Mouse (Mus musculus): ENCODE results near the gene Rbms3. TPM values are rescaled to one million over a fixed set of nuclear protein-coding genes. Genes with fewer than 3 reads are reported as not detected.

Rbms3 gene
- polyA plus RNA-seq, 1 experiment from 2014 or later, result 45.9 TPM

DNA sequence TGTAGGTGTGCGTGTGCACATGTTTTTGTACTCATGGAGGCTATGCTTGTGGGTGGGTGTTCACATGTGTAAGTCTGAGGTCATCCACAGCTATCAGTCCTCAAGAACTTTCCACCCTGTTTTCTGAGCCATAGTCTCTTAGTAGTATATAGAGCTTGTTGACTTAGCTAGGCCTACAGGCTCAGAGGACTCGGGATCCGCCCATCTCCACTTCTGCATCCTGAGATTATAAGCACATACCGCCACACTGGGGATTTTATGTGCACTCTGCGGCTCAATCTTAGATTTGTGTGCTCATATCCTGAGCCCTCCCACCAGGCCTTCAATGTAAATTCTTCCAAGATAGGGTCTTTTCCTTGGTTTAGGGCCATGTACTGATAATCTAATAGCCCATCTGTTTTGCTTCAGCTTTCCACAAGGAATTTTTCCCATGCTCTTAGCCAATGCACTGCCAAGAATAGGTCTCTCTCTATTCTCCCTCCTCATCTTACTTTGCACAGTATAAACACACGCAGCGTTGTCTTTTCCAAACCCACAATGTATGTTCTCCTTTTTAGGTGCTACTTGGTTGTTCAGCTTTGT, 59.4 kb downstream of the Rbms3 start:
- no peak overlapping the region for H3K27ac ChIP-seq (replicated peaks; ENCODE audit: low read depth, low read length)
- DNase-seq (ENCODE audit: low spot score), result no peak
- no peak overlapping the region for H3K4me3 ChIP-seq (ENCODE audit: low read depth, low read length)
- WGBS, result 86% methylated on average over 7 of the region's 7 CpGs
- no peak overlapping the region for H3K4me2 ChIP-seq (ENCODE audit: low read depth, low read length)
- no peaks in the 10 kb centered on the region for H3K27me3 ChIP-seq (ENCODE audit: control insufficient read depth, insufficient read depth, low read length)
- no peaks in the 10 kb centered on the region for H3K4me1 ChIP-seq (ENCODE audit: control insufficient read depth, insufficient read depth, low read length)
- no peak overlapping the region for H3K9ac ChIP-seq (replicated peaks; ENCODE audit: low read length)
- ATAC-seq (replicated peaks; ENCODE audit: insufficient number of reproducible peaks, low FRiP score, low TSS enrichment, low read depth), result no peak
- H3K36me3 ChIP-seq (replicated peaks; ENCODE audit: control insufficient read depth, insufficient read depth, low read depth, low read length), result no peaks in the 10 kb centered on the region
- H3K9me3 ChIP-seq (replicated peaks; ENCODE audit: control insufficient read depth, low read length), result no peaks in the 10 kb centered on the region

DNA sequence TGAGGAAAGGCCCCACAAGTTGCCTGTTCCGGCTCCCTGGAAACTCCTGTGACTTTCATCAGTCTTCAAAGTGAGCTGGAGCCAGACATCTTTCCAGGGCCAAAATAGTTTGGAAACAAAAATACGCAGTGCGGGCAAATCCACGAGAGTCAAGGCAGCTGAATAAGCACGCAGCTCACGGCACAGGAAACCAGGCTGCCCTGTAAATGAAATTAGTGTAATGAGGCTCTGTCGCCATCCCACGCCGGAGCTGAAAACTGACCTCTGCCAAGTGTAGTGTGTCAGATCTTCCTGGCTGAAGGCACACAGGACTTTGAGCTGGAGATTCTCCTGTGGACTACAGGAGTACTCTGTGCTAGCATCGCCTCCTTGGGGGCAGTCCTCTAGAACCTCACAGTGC, 63.4 kb downstream of the Rbms3 start:
- WGBS, result 40% methylated on average over 10 of the region's 10 CpGs
- no peaks in the 10 kb centered on the region for H3K4me1 ChIP-seq (ENCODE audit: control insufficient read depth, insufficient read depth, low read length)
- ATAC-seq (replicated peaks; ENCODE audit: insufficient number of reproducible peaks, low FRiP score, low TSS enrichment, low read depth), result no peak
- no peak overlapping the region for H3K4me2 ChIP-seq (ENCODE audit: low read depth, low read length)
- H3K27me3 ChIP-seq (ENCODE audit: control insufficient read depth, insufficient read depth, low read length), result no peaks in the 10 kb centered on the region
- H3K4me3 ChIP-seq (ENCODE audit: low read depth, low read length), result no peak overlapping the region
- no peaks in the 10 kb centered on the region for H3K9me3 ChIP-seq (replicated peaks; ENCODE audit: control insufficient read depth, low read length)
- no peak overlapping the region for H3K9ac ChIP-seq (replicated peaks; ENCODE audit: low read length)
- H3K27ac ChIP-seq (replicated peaks; ENCODE audit: low read depth, low read length), result no peak overlapping the region
- no peaks in the 10 kb centered on the region for H3K36me3 ChIP-seq (replicated peaks; ENCODE audit: control insufficient read depth, insufficient read depth, low read depth, low read length)
- peak; percentile 31 for DNase-seq (ENCODE audit: low spot score)

DNA sequence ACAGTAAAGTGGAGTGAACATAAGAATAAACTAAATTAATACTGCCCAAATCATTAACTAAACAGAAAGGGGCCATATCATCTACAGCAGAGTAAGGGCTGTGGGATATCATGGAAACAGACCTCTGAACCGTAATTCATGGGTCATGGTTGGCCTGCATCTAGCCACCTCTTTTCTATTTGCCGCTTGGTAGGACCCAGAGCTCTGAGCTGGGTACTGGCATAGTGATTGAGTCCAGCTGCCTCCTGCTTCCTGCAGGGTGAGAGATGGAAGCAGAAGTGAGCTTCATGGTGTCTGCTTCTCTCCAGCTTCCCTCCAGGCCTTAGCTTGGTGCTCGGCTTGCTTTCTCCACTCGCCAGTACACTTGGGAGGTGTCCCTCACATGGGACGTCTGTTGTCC, 71.2 kb downstream of the Rbms3 start:
- no peak overlapping the region for H3K4me3 ChIP-seq (ENCODE audit: low read depth, low read length)
- H3K27me3 ChIP-seq (ENCODE audit: control insufficient read depth, insufficient read depth, low read length), result no peaks in the 10 kb centered on the region
- 86% methylated on average over 5 of the region's 5 CpGs for WGBS
- no peaks in the 10 kb centered on the region for H3K36me3 ChIP-seq (replicated peaks; ENCODE audit: control insufficient read depth, insufficient read depth, low read depth, low read length)
- no peaks in the 10 kb centered on the region for H3K4me1 ChIP-seq (ENCODE audit: control insufficient read depth, insufficient read depth, low read length)
- no peak overlapping the region for H3K9ac ChIP-seq (replicated peaks; ENCODE audit: low read length)
- no peak overlapping the region for H3K27ac ChIP-seq (replicated peaks; ENCODE audit: low read depth, low read length)
- ATAC-seq (replicated peaks; ENCODE audit: insufficient number of reproducible peaks, low FRiP score, low TSS enrichment, low read depth), result no peak
- no peak overlapping the region for H3K4me2 ChIP-seq (ENCODE audit: low read depth, low read length)
- H3K9me3 ChIP-seq (replicated peaks; ENCODE audit: control insufficient read depth, low read length), result no peaks in the 10 kb centered on the region
- DNase-seq (ENCODE audit: low spot score), result no peak

DNA sequence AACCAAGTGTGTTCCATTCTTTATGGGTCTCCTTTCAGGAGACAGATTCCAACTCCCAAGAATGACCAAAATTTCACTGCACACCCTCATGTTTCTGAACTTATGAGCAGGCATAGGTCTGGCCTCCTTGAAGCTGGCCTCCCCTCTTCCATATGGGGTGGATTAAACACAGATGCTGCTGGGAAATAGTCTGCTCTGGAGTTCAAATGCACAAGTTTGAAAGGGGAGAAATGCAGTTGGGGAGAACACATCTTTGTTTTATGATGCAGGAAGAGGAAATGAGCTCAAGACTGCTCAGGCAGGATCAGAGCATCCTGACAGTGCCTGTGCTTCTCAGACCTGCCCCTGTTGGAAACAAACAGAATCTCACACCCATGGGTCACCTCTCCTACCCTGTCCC, 75.4 kb downstream of the Rbms3 start:
- ATAC-seq (replicated peaks; ENCODE audit: insufficient number of reproducible peaks, low FRiP score, low TSS enrichment, low read depth), result 0 out of 2 replicates have a peak, but pooled peaks have one; percentile 48
- Histone ChIP-seq H3K4me3 (ENCODE audit: low read depth, low read length) (no peak overlapping the region), H3K4me2 (ENCODE audit: low read depth, low read length) (no peak overlapping the region), H3K36me3 (replicated peaks; ENCODE audit: control insufficient read depth, insufficient read depth, low read depth, low read length) (no peaks in the 10 kb centered on the region), H3K9ac (replicated peaks; ENCODE audit: low read length) (no peak overlapping the region), H3K27me3 (ENCODE audit: control insufficient read depth, insufficient read depth, low read length) (no peaks in the 10 kb centered on the region), H3K9me3 (replicated peaks; ENCODE audit: control insufficient read depth, low read length) (no peaks in the 10 kb centered on the region), H3K4me1 (ENCODE audit: control insufficient read depth, insufficient read depth, low read length) (no peaks in the 10 kb centered on the region), H3K27ac (replicated peaks; ENCODE audit: low read depth, low read length) (peak overlapping the region; percentile 59; the same call in 1 of the 2 replicates)
- peak; percentile 71 for DNase-seq (ENCODE audit: low spot score)

DNA sequence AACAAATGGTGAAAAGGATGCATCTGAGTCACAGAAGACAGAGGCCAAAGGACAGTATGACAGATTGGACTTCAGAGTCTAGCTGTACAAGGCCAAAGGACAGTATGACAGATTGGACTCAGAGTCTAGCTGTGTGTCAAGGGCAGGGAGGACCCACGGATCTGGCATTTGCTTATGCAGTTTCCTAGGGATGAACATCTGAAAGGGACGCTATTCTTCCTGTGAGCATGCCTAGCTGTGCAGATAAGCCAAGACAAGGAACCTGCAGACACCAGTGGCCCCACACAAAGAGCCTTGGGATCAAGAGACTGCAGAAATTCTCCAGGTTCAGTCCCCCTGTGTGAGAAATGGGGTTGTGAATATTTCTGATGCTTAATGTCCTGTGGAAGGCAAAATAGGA, 100.4 kb downstream of the Rbms3 start:
- no peaks in the 10 kb centered on the region for H3K27me3 ChIP-seq (ENCODE audit: control insufficient read depth, insufficient read depth, low read length)
- no peak for DNase-seq (ENCODE audit: low spot score)
- no peaks in the 10 kb centered on the region for H3K9me3 ChIP-seq (replicated peaks; ENCODE audit: control insufficient read depth, low read length)
- ATAC-seq (replicated peaks; ENCODE audit: insufficient number of reproducible peaks, low FRiP score, low TSS enrichment, low read depth), result no peak
- 74% methylated on average over 2 of the region's 2 CpGs for WGBS
- H3K27ac ChIP-seq (replicated peaks; ENCODE audit: low read depth, low read length), result no peak overlapping the region
- H3K9ac ChIP-seq (replicated peaks; ENCODE audit: low read length), result no peak overlapping the region
- H3K36me3 ChIP-seq (replicated peaks; ENCODE audit: control insufficient read depth, insufficient read depth, low read depth, low read length), result no peaks in the 10 kb centered on the region
- H3K4me2 ChIP-seq (ENCODE audit: low read depth, low read length), result no peak overlapping the region
- no peak overlapping the region for H3K4me3 ChIP-seq (ENCODE audit: low read depth, low read length)
- no peaks in the 10 kb centered on the region for H3K4me1 ChIP-seq (ENCODE audit: control insufficient read depth, insufficient read depth, low read length)

DNA sequence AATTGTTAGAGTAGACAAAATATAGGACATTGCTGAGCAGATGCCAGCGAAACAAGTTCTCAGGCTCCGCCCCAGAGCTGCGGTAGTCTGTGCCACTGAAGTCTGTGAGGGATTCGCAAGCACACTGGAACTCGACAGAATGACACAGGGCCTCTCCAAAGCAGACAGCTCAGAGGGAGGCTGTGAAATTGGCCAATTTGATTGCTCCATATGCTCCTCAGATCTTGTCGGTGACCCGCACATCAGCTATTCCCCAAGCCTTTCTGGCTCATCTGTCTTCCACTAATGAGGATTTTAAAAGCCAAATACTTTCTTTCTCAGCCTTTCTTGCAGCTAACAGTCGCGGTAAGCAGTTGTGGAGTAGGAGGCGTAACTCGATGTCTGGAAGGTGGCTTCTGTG, 120.8 kb downstream of the Rbms3 start:
- WGBS, result 77% methylated on average over 11 of the region's 11 CpGs
- Histone ChIP-seq H3K9me3 (replicated peaks; ENCODE audit: control insufficient read depth, low read length) (no peaks in the 10 kb centered on the region), H3K36me3 (replicated peaks; ENCODE audit: control insufficient read depth, insufficient read depth, low read depth, low read length) (no peaks in the 10 kb centered on the region), H3K27me3 (ENCODE audit: control insufficient read depth, insufficient read depth, low read length) (no peaks in the 10 kb centered on the region), H3K4me1 (ENCODE audit: control insufficient read depth, insufficient read depth, low read length) (no peaks in the 10 kb centered on the region), H3K9ac (replicated peaks; ENCODE audit: low read length) (no peak overlapping the region), H3K4me2 (ENCODE audit: low read depth, low read length) (no peak overlapping the region), H3K4me3 (ENCODE audit: low read depth, low read length) (no peak overlapping the region), H3K27ac (replicated peaks; ENCODE audit: low read depth, low read length) (no peak overlapping the region)
- ATAC-seq (replicated peaks; ENCODE audit: insufficient number of reproducible peaks, low FRiP score, low TSS enrichment, low read depth) (no peak), DNase-seq (ENCODE audit: low spot score) (no peak)

DNA sequence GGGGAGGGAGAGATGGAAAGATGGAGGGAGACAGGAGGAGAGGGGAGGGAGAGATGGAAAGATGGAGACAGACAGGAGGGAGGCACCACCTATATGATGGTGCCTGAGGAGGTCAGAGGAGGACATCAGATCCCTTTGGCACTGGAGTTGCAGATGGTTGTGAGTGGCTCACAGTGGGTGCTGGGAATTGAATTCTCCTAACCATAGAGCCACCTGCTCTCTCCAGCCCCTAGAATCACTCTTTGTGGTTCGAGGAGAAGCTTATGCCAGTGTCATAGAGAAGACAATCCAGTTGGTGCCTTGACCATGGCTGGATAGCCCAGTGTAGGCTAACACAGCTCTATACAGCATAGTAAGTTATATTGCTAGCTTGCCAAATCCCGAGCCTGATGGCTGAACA, 137.8 kb downstream of the Rbms3 start:
- Histone ChIP-seq H3K9ac (replicated peaks; ENCODE audit: low read length) (no peak overlapping the region), H3K27me3 (ENCODE audit: control insufficient read depth, insufficient read depth, low read length) (no peaks in the 10 kb centered on the region), H3K9me3 (replicated peaks; ENCODE audit: control insufficient read depth, low read length) (no peaks in the 10 kb centered on the region), H3K27ac (replicated peaks; ENCODE audit: low read depth, low read length) (no peak overlapping the region), H3K4me2 (ENCODE audit: low read depth, low read length) (no peak overlapping the region), H3K4me1 (ENCODE audit: control insufficient read depth, insufficient read depth, low read length) (no peaks in the 10 kb centered on the region), H3K36me3 (replicated peaks; ENCODE audit: control insufficient read depth, insufficient read depth, low read depth, low read length) (no peaks in the 10 kb centered on the region), H3K4me3 (ENCODE audit: low read depth, low read length) (no peak overlapping the region)
- WGBS, result 77% methylated on average over 2 of the region's 2 CpGs
- no peak for DNase-seq (ENCODE audit: low spot score)
- no peak for ATAC-seq (replicated peaks; ENCODE audit: insufficient number of reproducible peaks, low FRiP score, low TSS enrichment, low read depth)

DNA sequence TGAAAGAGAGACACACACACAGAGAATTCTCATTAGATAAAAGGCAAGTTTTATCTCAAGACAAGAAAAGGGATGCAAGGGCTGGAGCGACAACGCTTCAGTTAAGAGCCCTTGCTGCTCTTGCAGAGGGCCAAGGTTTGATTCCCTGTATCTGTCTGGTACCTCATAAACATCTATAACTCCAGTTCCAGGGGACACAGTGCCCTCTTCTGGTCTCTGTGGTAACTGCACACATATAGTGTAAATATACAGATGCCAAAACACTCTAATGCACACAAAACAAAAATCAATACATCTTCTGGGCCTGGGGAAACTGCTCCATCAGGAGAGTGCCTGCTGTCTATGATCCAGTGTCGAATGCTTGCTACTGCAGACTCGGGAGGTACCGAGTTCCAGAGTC, 145.3 kb downstream of the Rbms3 start:
- WGBS, result 91% methylated on average over 5 of the region's 5 CpGs

More for the DNA sequence above, 145.3 kb downstream of the Rbms3 start:
- Histone ChIP-seq H3K4me1 (ENCODE audit: control insufficient read depth, insufficient read depth, low read length) (no peaks in the 10 kb centered on the region), H3K9ac (replicated peaks; ENCODE audit: low read length) (no peak overlapping the region), H3K4me2 (ENCODE audit: low read depth, low read length) (no peak overlapping the region), H3K27ac (replicated peaks; ENCODE audit: low read depth, low read length) (no peak overlapping the region), H3K9me3 (replicated peaks; ENCODE audit: control insufficient read depth, low read length) (no peaks in the 10 kb centered on the region), H3K4me3 (ENCODE audit: low read depth, low read length) (no peak overlapping the region), H3K27me3 (ENCODE audit: control insufficient read depth, insufficient read depth, low read length) (no peaks in the 10 kb centered on the region), H3K36me3 (replicated peaks; ENCODE audit: control insufficient read depth, insufficient read depth, low read depth, low read length) (no peaks in the 10 kb centered on the region)
- ATAC-seq (replicated peaks; ENCODE audit: insufficient number of reproducible peaks, low FRiP score, low TSS enrichment, low read depth), result no peak
- DNase-seq (ENCODE audit: low spot score), result peak; percentile 44
